Mouse (Mus musculus): ENCODE measurements around the gene Dnah14.

The Dnah14 gene

GRCm38 (mm10) chr1:181576322-181576721, at the start of gene Dnah14:
Gene Dnah14, plus strand, starts transcription at chr1:181576559.
- DNase-seq (ENCODE audit: low read depth): no peak

- peak; percentile 90 for DNase-seq (ENCODE audit: low read depth)
Observed at GRCm38 (mm10) chr1:181529368-181529767, 47.0 kb upstream of the Dnah14 start.

- DNase-seq (ENCODE audit: low read depth): peak; percentile 71
Observed at GRCm38 (mm10) chr1:181535165-181535873, 41.0 kb upstream of the Dnah14 start.

- no peak for DNase-seq (ENCODE audit: low read depth)
Observed at GRCm38 (mm10) chr1:181537627-181538525, 38.5 kb upstream of the Dnah14 start.

- peak; percentile 62 for DNase-seq (ENCODE audit: low read depth)
Observed at GRCm38 (mm10) chr1:181539846-181540769, 36.3 kb upstream of the Dnah14 start.

- DNase-seq (ENCODE audit: low read depth): peak; percentile 74
Observed at GRCm38 (mm10) chr1:181543711-181544383, 32.5 kb upstream of the Dnah14 start.

- peak; percentile 88 for DNase-seq (ENCODE audit: low read depth)
Observed at GRCm38 (mm10) chr1:181545044-181545772, 31.2 kb upstream of the Dnah14 start.

GRCm38 (mm10) chr1:181549987-181550386, 26.4 kb upstream of the Dnah14 start:
- DNase-seq (ENCODE audit: low read depth): no peak

- DNase-seq (ENCODE audit: low read depth): no peak
Observed at GRCm38 (mm10) chr1:181550826-181551225, 25.5 kb upstream of the Dnah14 start.

- peak; percentile 30 for DNase-seq (ENCODE audit: low read depth)
Observed at GRCm38 (mm10) chr1:181552533-181553410, 23.6 kb upstream of the Dnah14 start.

GRCm38 (mm10) chr1:181555475-181555874, 20.9 kb upstream of the Dnah14 start:
- no peak for DNase-seq (ENCODE audit: low read depth)

- no peak for DNase-seq (ENCODE audit: low read depth)
Observed at GRCm38 (mm10) chr1:181559655-181560054, 16.7 kb upstream of the Dnah14 start.

- DNase-seq (ENCODE audit: low read depth): no peak
Observed at GRCm38 (mm10) chr1:181560325-181560724, 16.0 kb upstream of the Dnah14 start.

GRCm38 (mm10) chr1:181560896-181561767, 15.2 kb upstream of the Dnah14 start:
- no peak for DNase-seq (ENCODE audit: low read depth)

- no peak for DNase-seq (ENCODE audit: low read depth)
Observed at GRCm38 (mm10) chr1:181561768-181562444, 14.5 kb upstream of the Dnah14 start.

- no peak for DNase-seq (ENCODE audit: low read depth)
Observed at GRCm38 (mm10) chr1:181569447-181569846, 6.9 kb upstream of the Dnah14 start.

GRCm38 (mm10) chr1:181583152-181583551, 6.8 kb downstream of the Dnah14 start:
- no peak for DNase-seq (ENCODE audit: low read depth)

- no peak for DNase-seq (ENCODE audit: low read depth)
Observed at GRCm38 (mm10) chr1:181589116-181589515, 12.8 kb downstream of the Dnah14 start.
